Mouse (Mus musculus) E14TG2a.4 (cell line): ENCODE results near the gene Esyt3.
A peak's percentile ranks its signal among the peaks of the same experiment; 100 is the strongest.

Experiments
- H3K27me3 ChIP-seq: 2 replicates; pipeline ENCODE4 v1.6.1; 2014; ENCODE audit warnings: low read length, control low read depth; ENCODE audit not compliant: insufficient read depth
- H3K36me3 ChIP-seq: 2 replicates; pipeline ENCODE4 v1.6.1; 2014; ENCODE audit warnings: low read length, control low read depth; ENCODE audit not compliant: insufficient read depth
- H3K4me1 ChIP-seq: replicated peaks from 2 replicates; pipeline ENCODE4 v1.6.1; 2014; ENCODE audit warnings: low read depth, low read length, control low read depth
- H3K4me3 ChIP-seq: replicated peaks from 2 replicates; pipeline ENCODE4 v1.5.1; 2014; ENCODE audit warnings: mild to moderate bottlenecking, low read length
- H3K9me3 ChIP-seq: 2 replicates; pipeline ENCODE4 v1.6.1; 2014; ENCODE audit warnings: low read length, control low read depth
- CTCF ChIP-seq: conservative IDR thresholded peaks from 2 replicates; pipeline ENCODE4 v1.5.1; 2014; ENCODE audit warnings: low read length
- NANOG ChIP-seq: IDR thresholded peaks from 2 replicates; pipeline ENCODE4 v1.6.1; 2014; ENCODE audit warnings: borderline replicate concordance, low read length, mixed read lengths
- POU5F1 ChIP-seq: IDR thresholded peaks from 2 replicates; pipeline ENCODE4 v1.6.1; 2014; ENCODE audit warnings: low read length, borderline replicate concordance

Esyt3 gene

GRCm38 (mm10) chr9:99363076-99363475, 4.7 kb upstream of the Esyt3 start:
- Histone ChIP-seq H3K9me3 (no peaks in the 10 kb centered on the region), H3K4me3 (no peak overlapping the region), H3K4me1 (peaks cover 32% of the 10 kb centered on the region), H3K36me3 (no peaks in the 10 kb centered on the region), H3K27me3 (peaks cover 5% of the 10 kb centered on the region)
- TF ChIP-seq POU5F1 (no peak), CTCF (no peak), NANOG (no peak)

- H3K9me3 ChIP-seq, result no peaks in the 10 kb centered on the region
- peaks cover 38% of the 10 kb centered on the region for H3K4me1 ChIP-seq
- H3K36me3 ChIP-seq, result no peaks in the 10 kb centered on the region
- H3K27me3 ChIP-seq, result peaks cover 16% of the 10 kb centered on the region
- TF ChIP-seq NANOG, result no peak
- no peak for TF ChIP-seq CTCF
- no peak for TF ChIP-seq POU5F1
- H3K4me3 ChIP-seq, result no peak overlapping the region
These were observed 3.6 kb upstream of the Esyt3 start for GRCm38 (mm10) chr9:99361946-99362345.

GRCm38 (mm10) chr9:99359012-99359411, 655 bp upstream of the Esyt3 start:
- peaks cover 44% of the 10 kb centered on the region for H3K4me1 ChIP-seq
- H3K4me3 ChIP-seq, result no peak overlapping the region
- no peaks in the 10 kb centered on the region for H3K36me3 ChIP-seq
- H3K27me3 ChIP-seq, result peaks cover 43% of the 10 kb centered on the region
- no peaks in the 10 kb centered on the region for H3K9me3 ChIP-seq
- TF ChIP-seq POU5F1, result no peak

GRCm38 (mm10) chr9:99357561-99357920, 816 bp downstream of the Esyt3 start:
- Histone ChIP-seq H3K36me3 (no peaks in the 10 kb centered on the region), H3K4me3 (peak overlapping the region; percentile 87), H3K9me3 (no peaks in the 10 kb centered on the region), H3K27me3 (peaks cover 43% of the 10 kb centered on the region), H3K4me1 (peaks cover 39% of the 10 kb centered on the region)
- no peak for TF ChIP-seq NANOG
- TF ChIP-seq POU5F1, result no peak
- TF ChIP-seq CTCF, result no peak

- TF ChIP-seq POU5F1, result no peak
- TF ChIP-seq CTCF, result no peak
- TF ChIP-seq NANOG, result no peak
- Histone ChIP-seq H3K36me3 (no peaks in the 10 kb centered on the region), H3K9me3 (no peaks in the 10 kb centered on the region), H3K27me3 (peaks cover 43% of the 10 kb centered on the region), H3K4me3 (no peak overlapping the region), H3K4me1 (peaks cover 39% of the 10 kb centered on the region)
These were observed 2.4 kb downstream of the Esyt3 start for GRCm38 (mm10) chr9:99355971-99356370.

GRCm38 (mm10) chr9:99354796-99355195, 3.6 kb downstream of the Esyt3 start:
- peaks cover 36% of the 10 kb centered on the region for H3K4me1 ChIP-seq
- TF ChIP-seq POU5F1, result no peak
- no peak for TF ChIP-seq NANOG
- TF ChIP-seq CTCF, result no peak
- no peak overlapping the region for H3K4me3 ChIP-seq
- no peaks in the 10 kb centered on the region for H3K36me3 ChIP-seq
- H3K9me3 ChIP-seq, result no peaks in the 10 kb centered on the region
- peaks cover 43% of the 10 kb centered on the region for H3K27me3 ChIP-seq

GRCm38 (mm10) chr9:99353390-99353789, 5.0 kb downstream of the Esyt3 start:
- Histone ChIP-seq H3K36me3 (no peaks in the 10 kb centered on the region), H3K4me3 (no peak overlapping the region), H3K9me3 (no peaks in the 10 kb centered on the region; the same call in 1 of the 2 replicates), H3K4me1 (peaks cover 26% of the 10 kb centered on the region), H3K27me3 (peaks cover 40% of the 10 kb centered on the region)
- TF ChIP-seq CTCF (no peak), POU5F1 (no peak), NANOG (no peak)

- H3K27me3 ChIP-seq, result peaks cover 37% of the 10 kb centered on the region
- peaks cover 26% of the 10 kb centered on the region for H3K4me1 ChIP-seq
- no peak overlapping the region for H3K4me3 ChIP-seq
- TF ChIP-seq POU5F1 (no peak), CTCF (no peak), NANOG (no peak)
- no peaks in the 10 kb centered on the region for H3K36me3 ChIP-seq
- no peaks in the 10 kb centered on the region; the same call in 1 of the 2 replicates for H3K9me3 ChIP-seq
These were observed 5.4 kb downstream of the Esyt3 start for GRCm38 (mm10) chr9:99352964-99353363.

GRCm38 (mm10) chr9:99345351-99345792, 13.0 kb downstream of the Esyt3 start:
- H3K36me3 ChIP-seq, result no peaks in the 10 kb centered on the region
- TF ChIP-seq NANOG, result no peak
- no peak for TF ChIP-seq POU5F1
- TF ChIP-seq CTCF, result no peak
- H3K4me3 ChIP-seq, result no peak overlapping the region
- H3K4me1 ChIP-seq, result peaks cover 10% of the 10 kb centered on the region
- H3K9me3 ChIP-seq, result no peaks in the 10 kb centered on the region; the same call in 1 of the 2 replicates
- no peaks in the 10 kb centered on the region for H3K27me3 ChIP-seq
